Mouse (Mus musculus) embryo, embryonic 10.5 days (tissue): Measurements from ENCODE around the gene Suds3.

Source experiments
- DNase-seq: peaks from one replicate; pipeline ENCODE4 v3.0.0-alpha.2; 2015; ENCODE audit warnings: low spot score

Suds3 gene

DNA sequence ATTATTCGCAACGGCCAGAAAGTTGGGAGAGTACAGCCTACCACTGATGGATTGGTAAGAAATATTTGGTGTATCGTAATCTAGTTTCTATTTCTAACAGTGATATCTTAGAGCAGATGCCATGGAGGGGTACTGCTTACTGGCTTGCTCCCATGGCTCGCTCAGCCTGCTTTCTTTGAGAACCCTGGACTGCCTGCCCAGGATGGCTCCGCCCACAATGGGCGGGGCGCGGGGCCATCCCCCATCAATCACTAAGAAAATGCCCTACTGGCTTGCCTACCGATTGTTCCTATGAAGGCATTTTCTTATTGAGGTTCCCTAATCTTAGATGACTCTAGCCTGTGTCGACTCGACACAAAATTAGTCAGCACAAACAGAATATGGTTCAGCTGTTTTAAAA is 73.3 kb downstream of the Suds3 start:
- DNase-seq: no peak
